Mouse (Mus musculus): ENCODE results near the gene Gopc. TPM values are rescaled to one million over a fixed set of nuclear protein-coding genes. Genes with fewer than 3 reads are reported as not detected.

Gene Gopc
- 1 to 10 TPM; 7.4 to 8.5 TPM for total RNA-seq (2021)
- long read RNA-seq, experiment 1, full-length matches to known transcripts = 5 of 7 reads
- long read RNA-seq, experiment 1, partial matches to known transcripts = 0 of 7 reads
- long read RNA-seq, experiment 1, other reads (novel, unspliced or antisense) = 2 of 7 reads
- long read RNA-seq, experiment 2, partial matches to known transcripts = 0 of 3 reads
- long read RNA-seq, experiment 2, other reads (novel, unspliced or antisense) = 1 of 3 reads

GRCm38 (mm10) chr10:52381845-52382591 is at the start of gene Gopc:
Gene Gopc, minus strand, starts transcription at chr10:52382124.
- intact Hi-C loops (cut with DNase I) = loop anchor here (5.0 to 10.0 kb wide), 3 partner anchors 35 to 277 kb away; partner anchors contain the start of gene Nus1
- DNase-seq = peak; percentile 96

- no peak for DNase-seq
- intact Hi-C loops (cut with DNase I) = no loop called here
Observed at GRCm38 (mm10) chr10:52430953-52431352, 49.0 kb upstream of the Gopc start.

GRCm38 (mm10) chr10:52427634-52428415 is 45.9 kb upstream of the Gopc start:
- no peak for DNase-seq
- intact Hi-C loops (cut with DNase I) = no loop called here

DNA sequence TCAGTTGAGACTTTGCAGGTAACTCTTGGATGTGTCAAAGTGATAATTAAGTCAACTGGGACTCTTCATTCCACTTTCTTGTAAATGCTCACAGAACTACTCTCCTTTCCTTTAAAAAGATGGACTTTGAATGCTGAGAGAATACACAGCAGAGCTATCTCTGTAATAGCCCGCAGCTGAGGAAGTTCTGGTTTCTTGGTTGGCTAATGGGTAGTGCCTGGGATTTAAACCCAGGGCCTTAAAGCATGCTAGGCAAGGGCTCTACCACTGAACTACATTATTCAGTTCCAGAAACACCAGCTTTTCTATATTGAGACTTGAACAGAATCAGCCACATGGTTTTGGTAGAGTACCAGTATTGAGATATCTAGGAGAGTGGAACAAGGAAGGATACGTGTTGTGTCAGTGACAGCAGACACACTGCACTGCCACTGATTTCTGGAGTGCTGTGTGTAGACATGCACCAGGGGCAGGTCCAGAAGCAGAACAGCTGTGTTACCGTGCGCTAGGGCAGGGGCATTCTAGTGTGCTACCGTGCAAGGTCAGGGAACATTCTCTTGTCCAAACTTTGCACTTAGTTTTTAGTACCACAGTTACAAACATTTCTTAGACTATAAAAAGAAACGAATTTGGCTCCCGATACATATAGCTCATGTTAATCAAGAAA is 44.5 kb upstream of the Gopc start:
- no peak for DNase-seq
- intact Hi-C loops (cut with DNase I) = no loop called here

DNA sequence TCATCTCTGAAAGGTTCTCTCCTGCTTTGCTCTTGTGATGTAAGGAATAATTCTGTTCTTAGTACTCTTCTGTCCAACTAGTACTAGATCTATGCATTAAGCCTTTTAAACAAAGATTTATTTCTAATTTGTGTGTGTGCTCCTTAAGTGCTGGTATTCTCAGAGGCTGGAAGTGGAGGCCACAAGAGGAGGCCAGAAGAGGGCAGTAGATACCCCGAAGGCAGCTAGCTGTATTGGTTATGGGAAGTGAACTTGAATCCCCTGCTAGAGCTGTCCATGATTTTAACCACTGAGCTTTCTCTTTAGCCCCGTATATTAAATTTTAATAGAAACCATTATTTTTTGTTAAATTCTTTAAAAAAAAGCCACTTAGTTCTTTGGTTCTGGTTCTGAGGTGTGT is 41.2 kb upstream of the Gopc start:
- no peak for DNase-seq
- intact Hi-C loops (cut with DNase I) = no loop called here

DNA sequence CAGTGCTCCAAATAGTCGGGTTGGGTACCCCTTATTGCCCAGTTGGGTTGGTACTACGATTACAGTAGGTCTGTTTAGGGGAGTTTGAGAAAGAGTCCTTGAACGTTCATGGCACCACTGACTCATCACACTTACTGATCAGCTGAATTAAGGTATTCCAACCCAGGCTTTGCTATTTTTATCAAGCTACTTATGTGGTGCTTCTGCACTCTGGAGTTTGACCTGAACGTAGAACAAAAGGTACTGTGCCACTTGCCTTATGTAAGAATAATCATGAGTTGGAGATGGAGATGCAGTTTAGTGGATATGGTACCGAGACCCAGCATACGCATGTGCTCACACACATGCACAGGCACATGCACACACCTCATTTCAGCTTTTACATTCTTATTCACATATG is 39.8 kb upstream of the Gopc start:
- DNase-seq = no peak
- intact Hi-C loops (cut with DNase I) = no loop called here

DNA sequence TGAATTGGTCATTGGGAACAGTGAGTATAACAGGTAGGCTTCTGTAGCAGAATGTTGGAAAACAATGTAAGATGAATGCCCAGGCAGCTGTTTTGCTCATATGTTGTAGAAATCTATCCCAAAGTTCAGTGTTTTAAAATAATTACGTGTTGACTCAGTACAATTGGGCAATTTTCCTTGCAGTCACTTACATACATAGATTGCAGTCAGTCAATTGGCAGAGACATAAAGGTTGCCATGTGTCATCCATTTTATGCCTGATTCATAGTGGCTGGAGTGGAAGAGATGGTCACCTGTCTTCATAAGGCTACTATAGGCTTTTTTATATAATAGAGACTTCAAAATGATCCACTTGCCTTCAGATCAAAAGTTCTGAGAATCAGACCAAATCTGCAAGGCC is 38.6 kb upstream of the Gopc start:
- DNase-seq = no peak
- intact Hi-C loops (cut with DNase I) = no loop called here

GRCm38 (mm10) chr10:52419402-52419801 is 37.5 kb upstream of the Gopc start:
- no peak for DNase-seq
- intact Hi-C loops (cut with DNase I) = loop anchor here (5.0 kb wide), 1 partner anchor 37 kb away; the partner anchor contains the start of gene Gopc

- no peak for DNase-seq
- intact Hi-C loops (cut with DNase I) = loop anchor here (5.0 kb wide), 1 partner anchor 37 kb away; the partner anchor contains the start of gene Gopc
Observed at GRCm38 (mm10) chr10:52418931-52419330, 37.0 kb upstream of the Gopc start.

- intact Hi-C loops (cut with DNase I) = loop anchor here (5.0 kb wide), 1 partner anchor 36 kb away; the partner anchor contains the start of gene Gopc
- no peak for DNase-seq
Observed at GRCm38 (mm10) chr10:52417998-52418860, 36.3 kb upstream of the Gopc start.

- intact Hi-C loops (cut with DNase I) = loop anchor here (5.0 kb wide), 1 partner anchor 35 kb away; the partner anchor contains the start of gene Gopc
- peak; percentile 92 to 96 for DNase-seq
Observed at GRCm38 (mm10) chr10:52417299-52417997, 35.5 kb upstream of the Gopc start, which contains the start of gene Nus1. Gene Nus1, plus strand, starts transcription at chr10:52417547.

- DNase-seq = no peak
- intact Hi-C loops (cut with DNase I) = loop anchor here (5.0 kb wide), 1 partner anchor 34 kb away; the partner anchor contains the start of gene Gopc
Observed at GRCm38 (mm10) chr10:52416458-52416857, 34.5 kb upstream of the Gopc start.

- DNase-seq = no peak
- intact Hi-C loops (cut with DNase I) = loop anchor here (5.0 kb wide), 1 partner anchor 33 kb away; the partner anchor contains the start of gene Gopc
Observed at GRCm38 (mm10) chr10:52415020-52415419, 33.1 kb upstream of the Gopc start.

DNA sequence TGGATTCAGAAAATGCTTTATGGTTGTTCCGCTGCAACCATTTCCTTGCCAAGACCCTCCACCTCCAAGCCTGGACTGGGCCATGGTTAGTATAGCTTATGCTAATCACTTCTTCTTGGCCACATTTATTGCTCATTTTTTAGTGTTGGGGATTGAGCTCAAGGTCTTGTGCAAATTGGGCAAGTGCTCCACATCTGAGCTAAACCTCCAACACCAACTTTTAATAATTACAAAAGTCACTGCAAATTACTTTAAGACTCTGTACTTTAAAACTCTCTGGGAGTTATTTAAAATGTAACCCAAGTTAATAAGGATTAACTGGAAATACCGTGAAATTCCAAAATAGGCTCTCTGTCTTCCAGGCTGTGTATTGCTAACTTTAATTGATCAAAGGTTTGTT is 25.6 kb upstream of the Gopc start:
- intact Hi-C loops (cut with DNase I) = no loop called here
- no peak for DNase-seq

- DNase-seq = no peak
- intact Hi-C loops (cut with DNase I) = no loop called here
Observed at GRCm38 (mm10) chr10:52405160-52405559, 23.2 kb upstream of the Gopc start.

DNA sequence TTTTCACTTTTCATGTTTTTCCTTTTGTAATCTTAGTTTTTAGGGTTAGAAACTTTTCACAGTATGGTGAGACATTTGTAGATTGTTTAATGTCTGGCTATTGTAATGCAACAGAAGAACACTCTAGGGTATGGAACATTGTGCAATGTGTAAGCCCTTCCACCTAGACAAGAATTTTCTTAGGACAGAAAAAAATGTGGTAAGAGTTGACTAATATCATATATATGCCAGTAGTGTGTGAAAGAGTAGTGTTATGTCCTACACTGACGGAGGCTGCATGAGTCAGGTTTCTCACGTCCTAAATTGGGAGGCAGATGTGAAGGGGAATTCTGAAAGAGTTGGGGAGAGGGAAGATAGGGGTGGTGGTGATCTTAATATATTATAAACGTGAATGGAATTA is 17.8 kb upstream of the Gopc start:
- intact Hi-C loops (cut with DNase I) = no loop called here

DNA sequence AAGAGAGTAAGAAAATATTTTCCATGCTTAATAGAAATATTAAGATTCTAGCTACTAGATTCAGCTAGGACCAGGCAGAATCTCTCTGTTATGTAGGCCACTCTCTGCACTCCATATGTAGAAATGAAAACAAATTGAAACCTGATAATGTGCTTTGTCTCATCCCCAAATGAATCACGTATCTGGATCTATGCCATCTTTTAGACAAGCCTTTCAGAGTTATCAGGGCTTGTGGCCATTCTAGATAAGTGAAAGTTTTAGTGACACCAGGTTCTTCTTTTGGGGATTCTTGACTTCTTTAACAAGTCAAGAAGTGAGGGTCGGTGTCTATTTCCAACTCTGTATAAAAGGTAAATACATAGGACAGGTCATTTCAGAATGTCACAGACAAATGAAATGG is 16.8 kb upstream of the Gopc start:
- intact Hi-C loops (cut with DNase I) = no loop called here

More for the DNA sequence above, 17.8 kb upstream of the Gopc start:
- DNase-seq = no peak

DNA sequence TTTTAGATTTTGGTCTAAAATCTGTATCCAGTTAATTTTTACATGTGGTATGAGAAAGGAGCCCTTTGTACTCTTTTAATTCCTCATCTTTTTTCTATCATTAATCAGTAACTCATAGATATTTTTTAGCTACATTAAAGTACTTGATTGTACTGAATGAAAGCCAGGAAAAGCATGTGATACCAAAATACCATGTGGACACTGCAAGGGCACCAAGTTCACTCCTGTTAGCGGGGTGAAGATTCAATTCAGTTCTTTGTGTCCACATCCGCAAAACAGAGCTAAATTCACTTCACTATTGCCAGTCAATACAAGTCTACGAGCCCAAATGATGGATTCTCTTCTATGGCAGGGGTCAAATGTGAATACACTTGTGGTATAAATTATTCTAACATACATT is 14.7 kb upstream of the Gopc start:
- intact Hi-C loops (cut with DNase I) = no loop called here
- DNase-seq = no peak

More for the DNA sequence above, 16.8 kb upstream of the Gopc start:
- DNase-seq = no peak

- intact Hi-C loops (cut with DNase I) = no loop called here
- DNase-seq = no peak
Observed at GRCm38 (mm10) chr10:52391208-52391607, 9.3 kb upstream of the Gopc start.

All from gastrocnemius, postnatal 36 days (tissue).